Mouse (Mus musculus): Measurements from ENCODE around the gene Olfr813.
"Not testable (repeated sequence)": the region's sequence is repeated elsewhere in the genome, so short reads cannot be mapped to it uniquely, and the experiment has no call there.

Gene Olfr813

GRCm38 (mm10) chr10:129855067-129855466 lies at the start of gene Olfr813:
Gene Olfr813, plus strand, starts transcription at chr10:129855367.
- no peak for DNase-seq

GRCm38 (mm10) chr10:129845994-129846393 lies 9.2 kb upstream of the Olfr813 start, which contains the start of gene Olfr812:
Gene Olfr812, minus strand, starts transcription at chr10:129846094.
- no peak for DNase-seq

DNA sequence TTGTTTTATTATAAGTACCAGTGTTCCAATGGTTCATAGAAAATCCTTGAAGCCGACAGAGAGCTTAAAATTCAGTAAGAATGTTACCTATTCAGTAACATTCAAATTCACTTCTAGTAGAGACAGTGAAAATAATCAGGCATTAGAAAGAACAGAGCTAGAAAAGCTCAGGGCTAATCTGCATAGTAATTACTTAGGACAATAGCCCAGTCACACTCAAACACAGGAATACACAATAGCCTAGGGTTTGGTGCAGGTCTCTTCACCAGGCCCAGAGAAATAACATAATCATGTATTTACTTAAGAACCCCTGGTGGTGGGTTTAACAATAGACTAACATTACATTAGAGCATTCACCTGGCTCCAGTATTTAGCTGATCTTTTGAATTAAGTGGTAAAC lies 7.8 kb upstream of the Olfr813 start:
- DNase-seq, result no peak

- not testable (repeated sequence) for DNase-seq
These were observed 24.6 kb downstream of the Olfr813 start, which contains the start of gene Olfr814 for GRCm38 (mm10) chr10:129879751-129880150. Gene Olfr814, minus strand, starts transcription at chr10:129879851.

GRCm38 (mm10) chr10:129885496-129885895 lies 30.3 kb downstream of the Olfr813 start:
- not testable (repeated sequence) for DNase-seq

DNA sequence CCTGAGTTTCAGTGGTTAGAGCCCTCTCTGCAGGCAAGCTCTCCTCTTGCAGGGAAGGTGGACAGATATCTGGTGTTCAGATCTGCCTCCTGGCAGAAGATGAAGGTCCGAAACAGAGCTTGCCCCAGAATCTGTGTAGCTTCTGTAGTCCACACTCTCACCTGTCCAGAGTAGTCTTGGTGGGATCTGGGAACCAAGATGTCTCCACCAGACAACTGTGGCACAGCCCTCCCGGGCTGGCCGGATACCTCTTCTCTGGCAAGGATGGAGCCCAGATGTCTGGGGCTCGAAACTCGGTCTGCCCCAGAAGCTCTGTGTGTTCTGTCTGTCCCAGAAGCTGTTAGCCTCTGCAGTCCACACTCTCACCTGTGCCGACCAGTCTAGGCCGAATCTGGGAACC lies 30.8 kb downstream of the Olfr813 start:
- no peak for DNase-seq

GRCm38 (mm10) chr10:129905767-129906166 lies 50.6 kb downstream of the Olfr813 start, which contains the start of gene Olfr815:
Gene Olfr815, minus strand, starts transcription at chr10:129905867.
- DNase-seq, result not testable (repeated sequence)

Data from lung, postnatal 36 days (tissue).